In the genomic region with DNA sequence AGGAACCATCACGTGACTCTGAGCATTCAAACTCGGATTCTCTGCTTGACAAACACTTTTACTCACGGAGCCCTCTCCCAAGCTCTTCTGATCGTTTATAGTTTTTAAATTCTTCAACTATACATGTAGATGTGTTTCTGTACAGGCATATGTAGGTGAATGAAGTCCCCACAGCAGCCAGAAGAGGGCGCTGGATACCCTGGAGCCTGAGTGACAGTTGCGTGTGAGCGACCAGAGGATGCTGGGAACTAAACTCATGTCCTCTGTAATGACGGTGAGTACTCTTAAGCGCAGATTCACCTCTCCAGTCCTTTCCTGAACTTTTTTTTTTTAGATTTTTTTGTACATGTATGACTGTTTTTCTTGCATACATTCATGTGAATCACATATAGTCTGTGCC, we compare ENCODE assay signal across 11 mouse cellular contexts. TPM values are rescaled to one million over a fixed set of nuclear protein-coding genes. Genes with fewer than 3 reads are reported as not detected.
DNase-seq lines count a peak whose midpoint lies in the region; ATAC-seq lines count a peak whose summit lies in the region.
"Had no signal": no experiment of that assay in that cellular context is flagged by ENCODE, and none has a peak within 500 bp of the region (broad histone marks: within the 10 kb centered on the region; RNA-seq: fewer than 3 reads in every experiment).

No protein-coding gene starts in this region.

- H3K27me3 ChIP-seq in liver, embryonic 11.5 days (replicated peaks; ENCODE audit: control insufficient read depth, insufficient read depth, low read length) = no peaks in the 10 kb centered on the region

- DNase-seq in liver = peak; percentile 51
- no peak for DNase-seq in liver, embryonic 11.5 days (ENCODE audit: low spot score)
- peak; percentile 60 for DNase-seq in CD4-positive helper T cell, adult 2 months (ENCODE audit: low read depth, low spot score)
- peak; percentile 52 for DNase-seq in NIH3T3 (ENCODE audit: low read depth)
- DNase-seq in urinary bladder, postnatal 25 days (ENCODE audit: low spot score) = no peak
- no peak for DNase-seq in cerebellum, postnatal 10 days
- DNase-seq: adrenal gland, postnatal 14 days; heart, adult 18-20 months had no signal

- peaks cover 4% of the 10 kb centered on the region for H3K4me1 ChIP-seq in liver, embryonic 11.5 days (replicated peaks; ENCODE audit: control insufficient read depth, insufficient read depth, low read length)

- H3K9ac ChIP-seq in liver, embryonic 11.5 days (ENCODE audit: low read depth, low read length) = no peak overlapping the region
- H3K9ac ChIP-seq: hindbrain, embryonic 13.5 days had no signal

- no peak overlapping the region for H3K4me2 ChIP-seq in liver, embryonic 11.5 days
- H3K4me2 ChIP-seq: hindbrain, embryonic 13.5 days had no signal

- no peak overlapping the region for H3K27ac ChIP-seq in liver, embryonic 11.5 days (ENCODE audit: low read depth, low read length)
- H3K27ac ChIP-seq: hindbrain, embryonic 13.5 days had no signal

- no peak for ATAC-seq in liver, embryonic 11.5 days (replicated peaks; ENCODE audit: low FRiP score)
- peak; percentile 38 for ATAC-seq in megakaryocyte progenitor cell, adult 5-6 weeks (replicated peaks; ENCODE audit: poor library complexity)

- WGBS in liver, embryonic 11.5 days = 20% methylated on average over 9 of the region's 9 CpGs

- no peak overlapping the region for H3K4me3 ChIP-seq in liver, embryonic 11.5 days (ENCODE audit: low read depth, low read length)
- H3K4me3 ChIP-seq: hindbrain, embryonic 13.5 days; myocyte had no signal

- no peaks in the 10 kb centered on the region for H3K36me3 ChIP-seq in liver, embryonic 11.5 days (ENCODE audit: control insufficient read depth, insufficient read depth, low read length)
- H3K36me3 ChIP-seq: hindbrain, embryonic 13.5 days had no signal

- no peaks in the 10 kb centered on the region for H3K9me3 ChIP-seq in liver, embryonic 11.5 days (ENCODE audit: control insufficient read depth, low read length)

RNA-seq across cellular contexts. Expression of a gene that starts 13.3 kb away (rescaled TPM):
- 15.6 and 16.9 TPM in 2 replicates for polyA plus RNA-seq in liver, embryonic 11.5 days (2014; fragmentation: Nextera tagmentation; extraction: Ambion mirVana)
- 6.5 and 7.2 TPM in 2 replicates for total RNA-seq in megakaryocyte progenitor cell, adult 5-6 weeks (2015)
- 5.6 and 8.2 TPM in 2 replicates for total RNA-seq in megakaryocyte progenitor cell, adult 5-6 weeks (2017)

RNA-seq across cellular contexts. Expression of a gene that starts 18.8 kb away (rescaled TPM):
- 17.1 and 17.8 TPM in 2 replicates for polyA plus RNA-seq in liver, embryonic 11.5 days (2014; fragmentation: Nextera tagmentation; extraction: Ambion mirVana)
- 244 and 245 TPM in 2 replicates for total RNA-seq in megakaryocyte progenitor cell, adult 5-6 weeks (2015)
- 82.0 and 99.0 TPM in 2 replicates for total RNA-seq in megakaryocyte progenitor cell, adult 5-6 weeks (2017)
- polyA plus RNA-seq: myocyte had no signal

RNA-seq across cellular contexts. Expression of a gene that starts 41.1 kb away (rescaled TPM):
- polyA plus RNA-seq in liver, embryonic 11.5 days (2014; fragmentation: Nextera tagmentation; extraction: Ambion mirVana) = 109 and 117 TPM in 2 replicates
- total RNA-seq in megakaryocyte progenitor cell, adult 5-6 weeks (2015) = 108 TPM in 2 replicates
- 87.2 and 98.4 TPM in 2 replicates for total RNA-seq in megakaryocyte progenitor cell, adult 5-6 weeks (2017)

RNA-seq across cellular contexts. Expression of a gene that starts 41.3 kb away (rescaled TPM):
- polyA plus RNA-seq in liver, embryonic 11.5 days (2014; fragmentation: Nextera tagmentation; extraction: Ambion mirVana) = 52.0 and 54.4 TPM in 2 replicates
- 16.2 and 17.2 TPM in 2 replicates for total RNA-seq in megakaryocyte progenitor cell, adult 5-6 weeks (2015)
- 26.0 and 37.7 TPM in 2 replicates for total RNA-seq in megakaryocyte progenitor cell, adult 5-6 weeks (2017)

Comparison
In these comparisons a context has a peak if more than half of its experiments do, and no peak if none do; other contexts are left out.
1. DNase-seq: peak in liver (single experiment), CD4-positive helper T cell, adult 2 months (single experiment) and NIH3T3 (single experiment); none in liver, embryonic 11.5 days (single experiment), urinary bladder, postnatal 25 days (single experiment) and cerebellum, postnatal 10 days (0 of 2).